ENCODE assay signal across 9 mouse cellular contexts in the genomic region with DNA sequence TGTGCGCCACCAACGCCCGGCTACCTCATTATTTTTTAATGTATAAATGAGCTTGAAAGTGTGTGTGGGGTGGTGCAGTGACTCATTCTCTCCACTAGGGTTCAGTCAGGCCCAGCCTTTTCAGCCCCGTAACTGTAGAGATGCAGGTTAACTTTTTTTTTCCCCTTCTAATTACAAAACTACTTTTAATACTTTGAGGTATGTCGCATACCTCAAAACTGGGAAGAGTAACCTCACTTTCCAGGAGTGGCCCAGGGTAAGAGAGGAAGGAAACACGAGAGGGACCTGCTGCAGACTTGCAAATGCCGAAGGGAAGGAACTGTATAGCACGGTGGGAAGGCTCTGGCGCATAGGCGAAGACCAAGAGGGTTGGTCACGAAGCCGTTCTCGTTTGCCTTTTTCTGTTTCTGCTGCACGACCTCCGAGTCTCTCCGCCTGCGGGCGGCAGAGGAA. TPM values are rescaled to one million over a fixed set of nuclear protein-coding genes. Genes with fewer than 3 reads are reported as not detected.
DNase-seq lines count a peak whose midpoint lies in the region; ATAC-seq and TF ChIP-seq lines count a peak whose summit lies in the region.
"Had no signal": no experiment of that assay in that cellular context is flagged by ENCODE, and none has a peak within 500 bp of the region (broad histone marks: within the 10 kb centered on the region; RNA-seq: fewer than 3 reads in every experiment).

No protein-coding gene starts in this region.

- H3K9ac ChIP-seq in embryonic facial prominence, embryonic 12.5 days: peak overlapping the region; percentile 27; the same call in 1 of the 2 replicates
- H3K9ac ChIP-seq in heart, embryonic 14.5 days (ENCODE audit: low read length): peak overlapping the region; percentile 67
- H3K9ac ChIP-seq in kidney, postnatal 0 days (ENCODE audit: low read depth, low read length): peak overlapping the region; percentile 47
- peak overlapping the region; percentile 50 for H3K9ac ChIP-seq in liver, postnatal 0 days (replicated peaks)
- no peak overlapping the region for H3K9ac ChIP-seq in neural tube, embryonic 11.5 days (ENCODE audit: low read length)
- peak overlapping the region; percentile 65 for H3K9ac ChIP-seq in stomach, embryonic 16.5 days (ENCODE audit: low read length)

- peak overlapping the region; percentile 59 for H3K4me2 ChIP-seq in embryonic facial prominence, embryonic 12.5 days (replicated peaks)
- H3K4me2 ChIP-seq in heart, embryonic 14.5 days (ENCODE audit: low read length): peak overlapping the region; percentile 82
- peak overlapping the region; percentile 67 for H3K4me2 ChIP-seq in kidney, postnatal 0 days (ENCODE audit: low read length)
- peak overlapping the region; percentile 77 for H3K4me2 ChIP-seq in liver, postnatal 0 days (ENCODE audit: low read depth, low read length)
- H3K4me2 ChIP-seq in neural tube, embryonic 11.5 days (ENCODE audit: low read depth): peak overlapping the region; percentile 41
- H3K4me2 ChIP-seq in stomach, embryonic 16.5 days (ENCODE audit: low read depth, low read length): peak overlapping the region; percentile 77

- H3K9me3 ChIP-seq in embryonic facial prominence, embryonic 12.5 days: no peaks in the 10 kb centered on the region
- no peaks in the 10 kb centered on the region for H3K9me3 ChIP-seq in heart, embryonic 14.5 days (ENCODE audit: control insufficient read depth, low read length)
- no peaks in the 10 kb centered on the region for H3K9me3 ChIP-seq in kidney, postnatal 0 days (replicated peaks; ENCODE audit: low read length)
- H3K9me3 ChIP-seq in liver, postnatal 0 days (ENCODE audit: low read length): no peaks in the 10 kb centered on the region
- H3K9me3 ChIP-seq in neural tube, embryonic 11.5 days (ENCODE audit: control insufficient read depth, low read length): no peaks in the 10 kb centered on the region
- no peaks in the 10 kb centered on the region for H3K9me3 ChIP-seq in stomach, embryonic 16.5 days (replicated peaks; ENCODE audit: control insufficient read depth, low read length)

- peak; percentile 76 for ATAC-seq in CD4-positive, CD25-positive, alpha-beta regulatory T cell, adult 4 months
- 0 out of 2 replicates have a peak, but pooled peaks have one; percentile 38 for ATAC-seq in embryonic facial prominence, embryonic 12.5 days (ENCODE audit: insufficient number of reproducible peaks, insufficient read depth, low FRiP score, low TSS enrichment)
- ATAC-seq in heart, embryonic 14.5 days (ENCODE audit: insufficient number of reproducible peaks, insufficient read depth, low FRiP score, low read depth): no peak
- ATAC-seq in kidney, postnatal 0 days (replicated peaks; ENCODE audit: low FRiP score, low read depth): peak; percentile 58
- peak; percentile 60 for ATAC-seq in liver, postnatal 0 days
- peak; percentile 35; the same call in 1 of the 2 replicates for ATAC-seq in neural tube, embryonic 11.5 days (ENCODE audit: insufficient read depth, low FRiP score, low TSS enrichment)
- peak; percentile 46; the same call in 1 of the 2 replicates for ATAC-seq in stomach, embryonic 16.5 days (ENCODE audit: insufficient read depth, low FRiP score)

- peak; percentile 43 to 71 for DNase-seq in adrenal gland, postnatal 36 days
- DNase-seq in kidney, postnatal 0 days (ENCODE audit: low spot score): peak; percentile 91
- peak; percentile 74 for DNase-seq in liver, postnatal 0 days
- DNase-seq in neural tube, embryonic 11.5 days (ENCODE audit: low spot score): peak; percentile 60

- H3K27ac ChIP-seq in embryonic facial prominence, embryonic 12.5 days: 0 out of 2 replicates have a peak overlapping the region, but pooled peaks have one; percentile 3
- peak overlapping the region in 1 of 2 experiments; percentile 33; a peak in 1 of 4 replicates for H3K27ac ChIP-seq in heart, embryonic 14.5 days (replicated peaks in 1 of 2; ENCODE audit: control insufficient read depth in 1 of 2, insufficient read depth in 1 of 2, low read depth in 2 of 2, low read length in 2 of 2)
- 0 out of 2 replicates have a peak overlapping the region, but pooled peaks have one; percentile 27 for H3K27ac ChIP-seq in kidney, postnatal 0 days
- no peak overlapping the region for H3K27ac ChIP-seq in liver, postnatal 0 days (ENCODE audit: low read depth)
- H3K27ac ChIP-seq in neural tube, embryonic 11.5 days (ENCODE audit: low read depth, low read length): no peak overlapping the region
- peak overlapping the region; percentile 42 for H3K27ac ChIP-seq in stomach, embryonic 16.5 days (ENCODE audit: low read length)

- peaks cover 9% of the 10 kb centered on the region for H3K4me1 ChIP-seq in embryonic facial prominence, embryonic 12.5 days
- H3K4me1 ChIP-seq in heart, embryonic 14.5 days (ENCODE audit: control insufficient read depth in 2 of 2, insufficient read depth in 2 of 2, low read length in 2 of 2): peaks cover 5 to 12% of the 10 kb centered on the region in 2 experiments
- no peaks in the 10 kb centered on the region for H3K4me1 ChIP-seq in kidney, postnatal 0 days (replicated peaks; ENCODE audit: insufficient read depth, low read length)
- peaks cover 23% of the 10 kb centered on the region for H3K4me1 ChIP-seq in liver, postnatal 0 days (ENCODE audit: insufficient read depth)
- peaks cover 7% of the 10 kb centered on the region for H3K4me1 ChIP-seq in neural tube, embryonic 11.5 days (ENCODE audit: control insufficient read depth, insufficient read depth, low read length)
- H3K4me1 ChIP-seq in stomach, embryonic 16.5 days (ENCODE audit: control insufficient read depth, insufficient read depth, low read length): peaks cover 4% of the 10 kb centered on the region

- peaks cover 5% of the 10 kb centered on the region; the same call in 1 of the 2 replicates for H3K27me3 ChIP-seq in embryonic facial prominence, embryonic 12.5 days
- H3K27me3 ChIP-seq in heart, embryonic 14.5 days (ENCODE audit: control insufficient read depth, insufficient read depth, low read length): no peaks in the 10 kb centered on the region
- H3K27me3 ChIP-seq in kidney, postnatal 0 days (ENCODE audit: insufficient read depth, low read length): 0 out of 2 replicates have a peak, but pooled peaks cover 2% of the 10 kb centered on the region
- H3K27me3 ChIP-seq in liver, postnatal 0 days (ENCODE audit: insufficient read depth, low read length): no peaks in the 10 kb centered on the region
- 0 out of 2 replicates have a peak, but pooled peaks cover 5% of the 10 kb centered on the region for H3K27me3 ChIP-seq in neural tube, embryonic 11.5 days (ENCODE audit: control insufficient read depth, insufficient read depth, low read length)
- 0 out of 2 replicates have a peak, but pooled peaks cover 4% of the 10 kb centered on the region for H3K27me3 ChIP-seq in stomach, embryonic 16.5 days (ENCODE audit: control insufficient read depth, insufficient read depth, low read length)

- peak; percentile 81 for TF ChIP-seq CTCF in kidney, postnatal 0 days (IDR thresholded peaks at IDR 0.05; ENCODE audit: low read depth)
- peak; percentile 85 for TF ChIP-seq CTCF in liver, postnatal 0 days (IDR thresholded peaks at IDR 0.05; ENCODE audit: low read depth)

- peak; percentile 44; the same call in 1 of the 2 replicates for TF ChIP-seq EP300 in liver, postnatal 0 days (IDR thresholded peaks at IDR 0.05; ENCODE audit: low read depth)

- WGBS in embryonic facial prominence, embryonic 12.5 days: 2% methylated on average over 18 of the region's 18 CpGs
- 2% methylated on average over 18 of the region's 18 CpGs for WGBS in heart, embryonic 14.5 days
- WGBS in kidney, postnatal 0 days: under 1% methylated on average over 18 of the region's 18 CpGs
- WGBS in liver, postnatal 0 days (ENCODE audit: insufficient replicate concordance): 1% methylated on average over 18 of the region's 18 CpGs
- 3% methylated on average over 18 of the region's 18 CpGs for WGBS in neural tube, embryonic 11.5 days
- 1% methylated on average over 18 of the region's 18 CpGs for WGBS in stomach, embryonic 16.5 days

- peak overlapping the region; percentile 31 for H3K4me3 ChIP-seq in embryonic facial prominence, embryonic 12.5 days
- peak overlapping the region; percentile 42 to 45 for H3K4me3 ChIP-seq in heart, embryonic 14.5 days (ENCODE audit: control insufficient read depth in 1 of 2, insufficient read depth in 1 of 2, low read depth in 1 of 2, low read length in 2 of 2)
- peak overlapping the region; percentile 33 for H3K4me3 ChIP-seq in kidney, postnatal 0 days (replicated peaks; ENCODE audit: low read depth, low read length)
- H3K4me3 ChIP-seq in liver, postnatal 0 days (ENCODE audit: low read depth, low read length): peak overlapping the region; percentile 48
- peak overlapping the region; percentile 20 for H3K4me3 ChIP-seq in neural tube, embryonic 11.5 days (ENCODE audit: low read depth, low read length)
- H3K4me3 ChIP-seq in stomach, embryonic 16.5 days (replicated peaks; ENCODE audit: low read length): peak overlapping the region; percentile 43

- no peaks in the 10 kb centered on the region for H3K36me3 ChIP-seq in embryonic facial prominence, embryonic 12.5 days
- H3K36me3 ChIP-seq in heart, embryonic 14.5 days (ENCODE audit: control insufficient read depth, insufficient read depth, low read length): 0 out of 2 replicates have a peak, but pooled peaks cover 7% of the 10 kb centered on the region
- H3K36me3 ChIP-seq in kidney, postnatal 0 days (ENCODE audit: insufficient read depth, low read length): 0 out of 2 replicates have a peak, but pooled peaks cover 5% of the 10 kb centered on the region
- H3K36me3 ChIP-seq in liver, postnatal 0 days (replicated peaks; ENCODE audit: insufficient read depth, low read length): peaks cover 12% of the 10 kb centered on the region
- H3K36me3 ChIP-seq in neural tube, embryonic 11.5 days (ENCODE audit: control insufficient read depth, insufficient read depth, low read length): no peaks in the 10 kb centered on the region
- no peaks in the 10 kb centered on the region for H3K36me3 ChIP-seq in stomach, embryonic 16.5 days (ENCODE audit: control insufficient read depth, insufficient read depth, low read length)

RNA-seq across cellular contexts. Expression of a gene that starts 1.3 kb away (rescaled TPM):
- 10 to 100 TPM; 12.2 to 19.6 TPM for polyA plus RNA-seq in CD4-positive, CD25-positive, alpha-beta regulatory T cell, adult 4 months (2017; shearing (Covaris generic))
- 10 to 100 TPM; 15.1 to 19.1 TPM for total RNA-seq in adrenal gland, postnatal 36 days (2021)
- 31.1 TPM in 2 replicates for polyA plus RNA-seq in embryonic facial prominence, embryonic 12.5 days (2016; fragmentation: Nextera tagmentation; extraction: Ambion mirVana)
- 44.2 and 47.6 TPM in 2 replicates for polyA plus RNA-seq in heart, embryonic 14.5 days (2014; fragmentation: Nextera tagmentation; extraction: Ambion mirVana)
- 31.5 and 35.1 TPM in 2 replicates for polyA plus RNA-seq in kidney, postnatal 0 days (2015; fragmentation: Nextera tagmentation; extraction: Ambion mirVana)
- polyA plus RNA-seq in liver, postnatal 0 days (2015; fragmentation: Nextera tagmentation; extraction: Ambion mirVana): 54.0 and 61.1 TPM in 2 replicates
- 26.2 and 28.0 TPM in 2 replicates for polyA plus RNA-seq in neural tube, embryonic 11.5 days (2014; fragmentation: Nextera tagmentation; extraction: Ambion mirVana)
- 32.4 and 33.5 TPM in 2 replicates for polyA plus RNA-seq in stomach, embryonic 16.5 days (2015; fragmentation: Nextera tagmentation; extraction: Ambion mirVana)

RNA-seq across cellular contexts. Expression of a gene that starts 12.7 kb away (rescaled TPM):
- polyA plus RNA-seq in CD4-positive, CD25-positive, alpha-beta regulatory T cell, adult 4 months (2017; shearing (Covaris generic)): not detected
- total RNA-seq in adrenal gland, postnatal 36 days (2021): not detected
- 0.69 and 1.1 TPM in 2 replicates for polyA plus RNA-seq in embryonic facial prominence, embryonic 12.5 days (2016; fragmentation: Nextera tagmentation; extraction: Ambion mirVana)
- not detected in 2 replicates for polyA plus RNA-seq in heart, embryonic 14.5 days (2014; fragmentation: Nextera tagmentation; extraction: Ambion mirVana)
- not detected in 2 replicates for polyA plus RNA-seq in kidney, postnatal 0 days (2015; fragmentation: Nextera tagmentation; extraction: Ambion mirVana)
- not detected in 2 replicates for polyA plus RNA-seq in liver, postnatal 0 days (2015; fragmentation: Nextera tagmentation; extraction: Ambion mirVana)
- polyA plus RNA-seq in neural tube, embryonic 11.5 days (2014; fragmentation: Nextera tagmentation; extraction: Ambion mirVana): not detected in 2 replicates
- not detected in 2 replicates for polyA plus RNA-seq in stomach, embryonic 16.5 days (2015; fragmentation: Nextera tagmentation; extraction: Ambion mirVana)
- total RNA-seq: gastrocnemius, adult 8-10 months had no signal

RNA-seq across cellular contexts. Expression of a gene that starts 18.6 kb away (rescaled TPM):
- under 1 TPM in 1 of 2 experiments, not detected in 1; 0.32 TPM for polyA plus RNA-seq in CD4-positive, CD25-positive, alpha-beta regulatory T cell, adult 4 months (2017; shearing (Covaris generic))
- 1 to 10 TPM; 1.2 to 2.4 TPM for total RNA-seq in adrenal gland, postnatal 36 days (2021)
- polyA plus RNA-seq in embryonic facial prominence, embryonic 12.5 days (2016; fragmentation: Nextera tagmentation; extraction: Ambion mirVana): 1.1 and 2.7 TPM in 2 replicates
- polyA plus RNA-seq in heart, embryonic 14.5 days (2014; fragmentation: Nextera tagmentation; extraction: Ambion mirVana): 0.54 and 1.1 TPM in 2 replicates
- polyA plus RNA-seq in kidney, postnatal 0 days (2015; fragmentation: Nextera tagmentation; extraction: Ambion mirVana): 0.68 and 0.79 TPM in 2 replicates
- polyA plus RNA-seq in liver, postnatal 0 days (2015; fragmentation: Nextera tagmentation; extraction: Ambion mirVana): 48.8 and 67.3 TPM in 2 replicates
- 1.2 and 1.5 TPM in 2 replicates for polyA plus RNA-seq in neural tube, embryonic 11.5 days (2014; fragmentation: Nextera tagmentation; extraction: Ambion mirVana)
- 3.2 and 3.7 TPM in 2 replicates for polyA plus RNA-seq in stomach, embryonic 16.5 days (2015; fragmentation: Nextera tagmentation; extraction: Ambion mirVana)

RNA-seq across cellular contexts. Expression of a gene that starts 19.0 kb away (rescaled TPM):
- 10 to 100 TPM; 28.0 to 42.5 TPM for polyA plus RNA-seq in CD4-positive, CD25-positive, alpha-beta regulatory T cell, adult 4 months (2017; shearing (Covaris generic))
- 1 to 10 TPM; 7.6 to 8.8 TPM for total RNA-seq in adrenal gland, postnatal 36 days (2021)
- polyA plus RNA-seq in embryonic facial prominence, embryonic 12.5 days (2016; fragmentation: Nextera tagmentation; extraction: Ambion mirVana): 80.9 and 81.5 TPM in 2 replicates
- 23.6 and 25.2 TPM in 2 replicates for polyA plus RNA-seq in heart, embryonic 14.5 days (2014; fragmentation: Nextera tagmentation; extraction: Ambion mirVana)
- 26.4 and 33.3 TPM in 2 replicates for polyA plus RNA-seq in kidney, postnatal 0 days (2015; fragmentation: Nextera tagmentation; extraction: Ambion mirVana)
- polyA plus RNA-seq in liver, postnatal 0 days (2015; fragmentation: Nextera tagmentation; extraction: Ambion mirVana): 15.1 and 18.5 TPM in 2 replicates
- 58.7 and 61.2 TPM in 2 replicates for polyA plus RNA-seq in neural tube, embryonic 11.5 days (2014; fragmentation: Nextera tagmentation; extraction: Ambion mirVana)
- polyA plus RNA-seq in stomach, embryonic 16.5 days (2015; fragmentation: Nextera tagmentation; extraction: Ambion mirVana): 30.4 and 35.0 TPM in 2 replicates

RNA-seq across cellular contexts. Expression of a gene that starts 32.8 kb away (rescaled TPM):
- 10 to 100 TPM; 24.9 to 31.7 TPM for polyA plus RNA-seq in CD4-positive, CD25-positive, alpha-beta regulatory T cell, adult 4 months (2017; shearing (Covaris generic))
- total RNA-seq in adrenal gland, postnatal 36 days (2021): 100 to 1,000 TPM in 1 of 2 experiments, 10 to 100 TPM in 1; 79.9 to 101 TPM
- polyA plus RNA-seq in embryonic facial prominence, embryonic 12.5 days (2016; fragmentation: Nextera tagmentation; extraction: Ambion mirVana): 31.7 and 33.6 TPM in 2 replicates
- 32.3 and 32.6 TPM in 2 replicates for polyA plus RNA-seq in heart, embryonic 14.5 days (2014; fragmentation: Nextera tagmentation; extraction: Ambion mirVana)
- polyA plus RNA-seq in kidney, postnatal 0 days (2015; fragmentation: Nextera tagmentation; extraction: Ambion mirVana): 27.0 and 30.0 TPM in 2 replicates
- 4.5 TPM in 2 replicates for polyA plus RNA-seq in liver, postnatal 0 days (2015; fragmentation: Nextera tagmentation; extraction: Ambion mirVana)
- 17.9 and 19.9 TPM in 2 replicates for polyA plus RNA-seq in neural tube, embryonic 11.5 days (2014; fragmentation: Nextera tagmentation; extraction: Ambion mirVana)
- 30.3 and 34.2 TPM in 2 replicates for polyA plus RNA-seq in stomach, embryonic 16.5 days (2015; fragmentation: Nextera tagmentation; extraction: Ambion mirVana)

Comparison
In these comparisons a context has a peak if more than half of its experiments do, and no peak if none do; other contexts are left out.
1. H3K27ac ChIP-seq: peak in embryonic facial prominence, embryonic 12.5 days (single experiment), kidney, postnatal 0 days (single experiment) and stomach, embryonic 16.5 days (single experiment); none in liver, postnatal 0 days (single experiment) and neural tube, embryonic 11.5 days (single experiment).
2. RNA of a gene that starts 18.6 kb away (polyA plus RNA-seq): 48.8 to 67.3 TPM in liver, postnatal 0 days; 3.2 to 3.7 TPM in stomach, embryonic 16.5 days, 1.2 to 1.5 TPM in neural tube, embryonic 11.5 days, 1.1 to 2.7 TPM in embryonic facial prominence, embryonic 12.5 days, 0.54 to 1.1 TPM in heart, embryonic 14.5 days, 0.68 to 0.79 TPM in kidney, postnatal 0 days and 0.32 TPM in CD4-positive, CD25-positive, alpha-beta regulatory T cell, adult 4 months; every median in the first group is over 10 times any median in the second.
3. Peak in every context shown above with its lines, with median percentiles within 50 percentile points of each other: DNase-seq, H3K4me2 ChIP-seq and H3K4me3 ChIP-seq.